Mouse (Mus musculus) hindbrain, embryonic 11.5 days (tissue): ENCODE measurements around the gene Actg1. TPM values are rescaled to one million over a fixed set of nuclear protein-coding genes. Genes with fewer than 3 reads are reported as not detected.

Experiments used
- ATAC-seq: fragments of 200-750 bp; cut with Nextera tagmentation; 2 replicates; pipeline ENCODE4 v1.8.0; 2017; ENCODE audit warnings: mild to moderate bottlenecking, moderate TSS enrichment, moderate library complexity; ENCODE audit not compliant: low FRiP score
- DNase-seq: peaks from one replicate; pipeline ENCODE4 v3.0.0-alpha.2; 2015; ENCODE audit warnings: low spot score
- H3K27ac ChIP-seq: fragments of 300-500 bp; sonication (generic); 2 replicates; pipeline ENCODE4 v1.5.1; 2014; ENCODE audit warnings: mild to moderate bottlenecking, low read depth, low read length
- H3K27me3 ChIP-seq: fragments of 300-500 bp; sonication (generic); 2 replicates; pipeline ENCODE4 v1.6.1; 2014; ENCODE audit warnings: mild to moderate bottlenecking, low read length, moderate library complexity, mixed read lengths; ENCODE audit not compliant: control insufficient read depth, insufficient read depth
- H3K36me3 ChIP-seq: fragments of 300-500 bp; sonication (generic); 2 replicates; pipeline ENCODE4 v1.6.1; 2014; ENCODE audit warnings: mild to moderate bottlenecking, low read length, moderate library complexity, mixed read lengths; ENCODE audit not compliant: control insufficient read depth, insufficient read depth
- H3K4me1 ChIP-seq: fragments of 300-500 bp; sonication (generic); replicated peaks from 2 replicates; pipeline ENCODE4 v1.6.1; 2014; ENCODE audit warnings: low read length, mixed read lengths; ENCODE audit not compliant: control insufficient read depth, insufficient read depth
- H3K4me2 ChIP-seq: fragments of 300-500 bp; sonication (generic); replicated peaks from 2 replicates; pipeline ENCODE4 v1.6.1; 2014; ENCODE audit warnings: mild to moderate bottlenecking, low read depth, low read length
- H3K4me3 ChIP-seq: fragments of 300-500 bp; sonication (generic); 2 replicates; pipeline ENCODE4 v1.5.1; 2014; ENCODE audit warnings: low read depth, low read length
- H3K9ac ChIP-seq: fragments of 300-500 bp; sonication (generic); 2 replicates; pipeline ENCODE4 v1.6.1; 2014; ENCODE audit warnings: low read depth, low read length
- H3K9me3 ChIP-seq: fragments of 300-500 bp; sonication (generic); 2 replicates; pipeline ENCODE4 v1.6.1; 2016; ENCODE audit warnings: low read length; ENCODE audit not compliant: control insufficient read depth
- WGBS: fragments of 180-500 bp; shearing (Covaris S2); extraction: QIAGEN DNeasy Blood & Tissue Kit; methylation state at CpG from one replicate; pipeline ENCODE4 v1.1.7; 2014; 5-methylcytosine and 5-hydroxymethylcytosine counted together
- polyA plus RNA-seq: library from polyadenylated mRNA; unstranded; fragments of >200 nt; fragmentation: Nextera tagmentation; extraction: Ambion mirVana; gene quantifications from 2 replicates; pipeline ENCODE4 v1.2.1, GENCODE M21; 2014

Actg1 gene
- polyA plus RNA-seq, 1 experiment from 2014 or later = 3,592 TPM

DNA sequence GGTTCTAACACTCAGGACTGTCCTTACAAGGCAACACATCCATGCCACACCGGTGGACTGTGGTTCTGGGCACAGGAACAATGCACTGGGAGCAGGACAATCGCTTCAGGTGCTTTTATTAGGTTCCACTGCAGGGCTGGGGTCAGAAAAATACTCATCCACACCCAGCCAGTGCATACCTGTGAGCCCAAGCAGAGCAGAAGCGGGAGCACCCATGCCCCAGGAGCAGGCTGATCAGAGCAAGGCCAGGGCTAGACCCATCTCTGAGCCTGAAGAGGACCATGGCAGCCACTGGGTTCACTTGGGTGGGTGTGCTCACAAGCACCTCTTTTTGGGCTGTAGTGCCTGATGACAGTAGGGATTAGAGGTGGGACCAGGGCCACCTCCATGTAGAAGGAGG is 31.9 kb upstream of the Actg1 start:
- no peak for ATAC-seq
- WGBS = 94% methylated on average over 3 of the region's 3 CpGs
- peaks cover 7% of the 10 kb centered on the region; the same call in 1 of the 2 replicates for H3K36me3 ChIP-seq

DNA sequence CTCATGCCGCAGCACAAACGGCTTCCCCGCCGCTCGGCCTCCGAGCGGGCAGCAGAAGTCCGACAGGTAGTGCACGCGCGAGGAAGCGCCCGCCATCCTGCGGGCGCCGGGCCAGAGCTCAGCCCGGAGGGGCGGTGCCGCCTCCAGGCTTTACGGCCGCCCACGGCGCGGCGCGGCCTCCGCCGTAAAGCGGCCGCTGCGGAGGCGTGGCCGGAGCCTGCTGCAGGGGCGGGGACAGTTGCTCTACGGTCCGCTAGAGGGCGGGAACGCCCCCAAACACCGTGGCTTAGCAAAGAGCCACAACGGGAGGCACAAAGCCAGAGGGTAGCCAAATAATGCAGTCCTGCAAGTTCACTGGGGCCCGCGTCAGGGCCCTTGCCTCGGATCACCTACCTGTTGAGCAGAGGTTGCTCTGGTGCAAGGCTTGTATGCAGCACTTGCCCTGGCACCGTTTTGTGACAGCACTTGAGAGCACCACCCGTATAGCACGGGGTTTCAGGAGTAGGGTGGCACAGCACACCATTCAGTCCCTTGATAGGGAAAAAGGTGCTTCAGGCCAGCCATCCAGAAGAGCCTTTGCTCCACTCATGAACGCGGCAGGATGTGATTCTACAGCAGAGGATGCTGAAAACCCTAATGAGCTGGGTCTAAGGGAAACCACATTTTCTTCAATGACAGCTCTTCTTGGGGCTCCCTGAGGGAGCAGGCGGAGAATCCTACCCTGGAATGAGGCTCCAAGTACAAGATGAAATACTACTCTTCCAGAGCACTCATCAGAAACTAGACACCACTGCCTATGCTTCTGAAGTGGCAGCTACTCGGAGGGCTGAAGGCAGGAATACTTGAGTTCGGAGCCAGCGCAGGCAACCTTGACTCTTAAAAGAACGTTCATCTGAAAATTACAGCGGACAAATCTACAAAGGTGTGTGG is 30.5 kb upstream of the Actg1 start, which contains the start of gene Faap100:
TSS of gene Faap100 (minus strand) at position 154 of the 930 bp plus-strand sequence.
- DNase-seq (peak; percentile 95), ATAC-seq (peak; percentile 90)
- H3K9me3 ChIP-seq = no peaks in the 10 kb centered on the region
- H3K4me1 ChIP-seq = peaks cover 4% of the 10 kb centered on the region; the same call in 1 of the 2 replicates
- 11% methylated on average over 47 of the region's 54 CpGs for WGBS
- H3K27me3 ChIP-seq = no peaks in the 10 kb centered on the region
- H3K27ac ChIP-seq = peak within 1 kb of the TSS; percentile 56
- peak within 1 kb of the TSS; percentile 75 for H3K9ac ChIP-seq
- peak within 1 kb of the TSS; percentile 96 for H3K4me2 ChIP-seq
- H3K36me3 ChIP-seq = peaks cover 11% of the 10 kb centered on the region; the same call in 1 of the 2 replicates
- H3K4me3 ChIP-seq = peak within 1 kb of the TSS; percentile 88

More for the DNA sequence above, 31.9 kb upstream of the Actg1 start:
- H3K27me3 ChIP-seq = no peaks in the 10 kb centered on the region
- H3K27ac ChIP-seq = no peak overlapping the region
- no peak for DNase-seq
- H3K4me2 ChIP-seq = no peak overlapping the region
- no peak overlapping the region for H3K9ac ChIP-seq
- H3K4me1 ChIP-seq = peaks cover 4% of the 10 kb centered on the region; the same call in 1 of the 2 replicates
- H3K9me3 ChIP-seq = no peaks in the 10 kb centered on the region
- H3K4me3 ChIP-seq = no peak overlapping the region

GRCm38 (mm10) chr11:120378031-120378610 is 29.8 kb upstream of the Actg1 start:
- Histone ChIP-seq H3K36me3 (peaks cover 11% of the 10 kb centered on the region; the same call in 1 of the 2 replicates), H3K9ac (peak overlapping the region; percentile 75), H3K27ac (peak overlapping the region; percentile 56; the same call in 1 of the 2 replicates), H3K4me3 (peak overlapping the region; percentile 88), H3K4me1 (peaks cover 4% of the 10 kb centered on the region; the same call in 1 of the 2 replicates), H3K9me3 (no peaks in the 10 kb centered on the region), H3K4me2 (peak overlapping the region; percentile 96), H3K27me3 (no peaks in the 10 kb centered on the region)
- ATAC-seq = peak; percentile 43
- peak; percentile 48 for DNase-seq
- 3% methylated on average over 37 of the region's 40 CpGs for WGBS

GRCm38 (mm10) chr11:120377337-120377736 is 29.0 kb upstream of the Actg1 start:
- DNase-seq = no peak
- H3K9ac ChIP-seq = peak overlapping the region; percentile 75; the same call in 1 of the 2 replicates
- H3K27me3 ChIP-seq = no peaks in the 10 kb centered on the region
- H3K36me3 ChIP-seq = peaks cover 11% of the 10 kb centered on the region; the same call in 1 of the 2 replicates
- no peaks in the 10 kb centered on the region for H3K9me3 ChIP-seq
- H3K4me2 ChIP-seq = peak overlapping the region; percentile 96
- H3K4me1 ChIP-seq = peaks cover 4% of the 10 kb centered on the region; the same call in 1 of the 2 replicates
- H3K27ac ChIP-seq = no peak overlapping the region
- ATAC-seq = no peak
- peak overlapping the region; percentile 88; the same call in 1 of the 2 replicates for H3K4me3 ChIP-seq
- 74% methylated on average over 10 of the region's 10 CpGs for WGBS

DNA sequence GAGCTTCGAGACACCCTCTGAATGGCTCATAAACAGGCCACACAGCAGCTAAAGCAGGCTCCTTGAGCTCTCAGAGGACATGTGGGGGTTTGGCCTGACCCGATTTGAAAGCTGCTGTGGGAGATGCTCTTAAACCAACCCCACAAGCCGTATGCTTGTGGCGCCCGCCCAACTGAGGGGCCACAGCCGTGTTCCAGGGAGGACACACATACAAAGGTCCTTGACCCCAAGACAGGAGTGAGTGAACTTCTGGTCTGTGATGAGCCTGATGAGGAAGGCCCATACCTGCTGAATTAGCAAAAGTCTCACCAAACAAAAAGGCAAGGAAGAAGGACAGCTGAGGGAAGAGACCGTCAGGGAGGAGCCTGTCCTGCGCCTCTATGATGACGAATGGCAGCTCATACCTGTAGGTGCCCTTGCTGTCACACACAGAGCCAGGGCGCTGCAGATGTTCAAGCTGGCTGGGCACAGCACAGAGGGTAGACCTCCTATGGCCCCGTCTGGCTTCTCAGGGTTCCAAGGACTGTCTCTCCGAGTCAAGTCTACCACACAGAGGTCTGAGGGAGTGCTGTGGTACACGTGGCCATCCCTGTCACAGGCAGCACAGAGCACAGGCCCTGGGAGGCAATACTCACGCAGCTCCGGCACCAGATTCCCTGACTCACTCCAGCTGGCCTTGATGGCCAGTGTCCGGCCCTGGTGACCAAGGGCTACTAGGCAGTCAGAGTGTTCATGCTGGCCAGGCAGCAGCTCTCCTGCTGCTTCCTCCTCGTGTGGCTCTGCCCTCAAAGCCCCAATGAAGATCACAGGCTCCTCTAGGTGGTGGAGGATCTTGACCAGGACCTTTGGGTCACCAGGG is 28.2 kb upstream of the Actg1 start:
- no peaks in the 10 kb centered on the region for H3K27me3 ChIP-seq
- no peak overlapping the region; the same call in 1 of the 2 replicates for H3K4me2 ChIP-seq
- H3K9ac ChIP-seq = no peak overlapping the region; the same call in 1 of the 2 replicates
- H3K4me1 ChIP-seq = peaks cover 4% of the 10 kb centered on the region; the same call in 1 of the 2 replicates
- DNase-seq (no peak), ATAC-seq (no peak)
- 0 out of 2 replicates have a peak overlapping the region, but pooled peaks have one; percentile 8 for H3K4me3 ChIP-seq
- no peak overlapping the region for H3K27ac ChIP-seq
- H3K36me3 ChIP-seq = peaks cover 9% of the 10 kb centered on the region; the same call in 1 of the 2 replicates
- WGBS = 92% methylated on average over 17 of the region's 17 CpGs
- H3K9me3 ChIP-seq = no peaks in the 10 kb centered on the region

- no peaks in the 10 kb centered on the region for H3K27me3 ChIP-seq
- no peak overlapping the region for H3K27ac ChIP-seq
- H3K9ac ChIP-seq = no peak overlapping the region
- ATAC-seq (no peak), DNase-seq (no peak)
- no peaks in the 10 kb centered on the region for H3K9me3 ChIP-seq
- peaks cover 4% of the 10 kb centered on the region; the same call in 1 of the 2 replicates for H3K4me1 ChIP-seq
- H3K4me3 ChIP-seq = no peak overlapping the region
- WGBS = 93% methylated on average over 10 of the region's 10 CpGs
- no peak overlapping the region for H3K4me2 ChIP-seq
- peaks cover 7% of the 10 kb centered on the region; the same call in 1 of the 2 replicates for H3K36me3 ChIP-seq
Observed at GRCm38 (mm10) chr11:120375324-120375723, 27.0 kb upstream of the Actg1 start.

- WGBS = 91% methylated on average over 23 of the region's 23 CpGs
Observed at GRCm38 (mm10) chr11:120373820-120374586, 25.7 kb upstream of the Actg1 start.

More at GRCm38 (mm10) chr11:120373820-120374586, 25.7 kb upstream of the Actg1 start:
- Histone ChIP-seq H3K4me2 (no peak overlapping the region), H3K27me3 (no peaks in the 10 kb centered on the region), H3K9me3 (no peaks in the 10 kb centered on the region), H3K36me3 (peaks cover 9% of the 10 kb centered on the region; the same call in 1 of the 2 replicates), H3K4me1 (peaks cover 4% of the 10 kb centered on the region; the same call in 1 of the 2 replicates), H3K9ac (no peak overlapping the region), H3K27ac (no peak overlapping the region), H3K4me3 (no peak overlapping the region)
- ATAC-seq = no peak
- no peak for DNase-seq
